Mouse (Mus musculus) brain, embryonic 14.5 days (tissue): ENCODE results near the gene Abhd4.

Experiments used
- CTCF ChIP-seq: fragments of 200-500 bp; IDR thresholded peaks from 2 replicates; pipeline ENCODE4 v1.5.1; 2012; ENCODE audit warnings: inconsistent platforms, mild to moderate bottlenecking, moderate library complexity, borderline replicate concordance; ENCODE audit not compliant: insufficient read depth, insufficient read length; ENCODE audit errors: extremely low read depth
- POLR2A ChIP-seq: fragments of 200-500 bp; IDR thresholded peaks from 2 replicates; pipeline ENCODE4 v1.6.1; 2012; ENCODE audit warnings: mild to moderate bottlenecking, inconsistent platforms, borderline replicate concordance; ENCODE audit not compliant: poor library complexity, insufficient read depth, insufficient read length, severe bottlenecking; ENCODE audit errors: extremely low read depth

GRCm38 (mm10) chr14:54211755-54212154, 42.2 kb upstream of the Abhd4 start:
- TF ChIP-seq CTCF (no peak), POLR2A (no peak)
